Mouse (Mus musculus): ENCODE results near the gene Hnrnpl. TPM values are rescaled to one million over a fixed set of nuclear protein-coding genes. Genes with fewer than 3 reads are reported as not detected.

Gene Hnrnpl
- polyA plus RNA-seq, 1 experiment = 179 TPM

DNA sequence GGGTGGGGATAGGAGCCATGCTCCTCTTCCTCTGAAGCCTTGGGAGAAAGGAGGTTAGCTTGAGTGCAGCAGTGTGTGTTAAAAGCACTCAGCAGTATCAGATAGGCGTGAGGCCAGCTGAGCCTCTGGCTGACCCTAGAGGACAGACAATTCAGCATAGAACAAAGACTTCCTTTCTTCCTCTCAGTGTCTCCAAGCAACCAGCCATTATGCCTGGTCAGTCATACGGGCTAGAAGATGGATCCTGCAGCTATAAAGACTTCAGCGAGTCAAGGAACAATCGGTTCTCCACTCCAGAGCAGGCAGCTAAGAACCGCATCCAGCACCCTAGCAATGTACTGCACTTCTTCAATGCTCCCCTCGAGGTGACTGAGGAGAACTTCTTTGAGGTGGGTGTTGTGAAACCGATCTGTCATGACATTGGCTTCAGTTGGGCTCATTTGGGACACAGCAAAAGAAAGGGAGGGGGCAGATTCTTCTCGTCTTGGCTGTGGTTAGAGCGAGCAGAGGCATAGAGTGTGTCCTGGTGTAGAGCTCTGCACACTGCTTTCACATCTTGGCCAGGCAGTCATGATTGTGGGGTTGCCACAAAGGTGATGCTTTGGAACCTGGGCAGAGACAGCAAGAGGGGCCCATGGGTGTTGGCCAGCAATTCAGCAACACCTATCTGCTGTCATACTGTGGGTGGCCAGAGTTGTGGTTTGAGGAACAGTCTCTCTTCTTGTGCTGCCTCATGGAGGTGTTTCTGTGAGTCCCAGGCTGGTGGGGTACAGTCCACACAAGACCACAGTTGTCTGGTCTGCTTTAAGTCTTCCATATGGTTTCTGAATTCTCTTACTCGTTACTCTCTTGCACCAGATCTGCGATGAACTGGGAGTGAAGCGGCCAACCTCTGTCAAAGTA, 12.3 kb downstream of the Hnrnpl start:
- TF ChIP-seq POLR2A (IDR thresholded peaks at IDR 0.05; ENCODE audit: insufficient read depth, low read depth, low read length) (no peak), CTCF (IDR thresholded peaks at IDR 0.05; ENCODE audit: insufficient read depth, low read depth, low read length) (no peak)
- no peak overlapping the region for H3K4me3 ChIP-seq (ENCODE audit: insufficient read depth, low read depth, low read length)
- H3K4me1 ChIP-seq (ENCODE audit: control insufficient read depth, insufficient read depth, low read length) = peaks cover 43% of the 10 kb centered on the region
- H3K27ac ChIP-seq (ENCODE audit: insufficient read depth, low read depth, low read length) = peak overlapping the region; percentile 57
- 16% methylated on average over 12 of the region's 12 CpGs for WGBS

DNA sequence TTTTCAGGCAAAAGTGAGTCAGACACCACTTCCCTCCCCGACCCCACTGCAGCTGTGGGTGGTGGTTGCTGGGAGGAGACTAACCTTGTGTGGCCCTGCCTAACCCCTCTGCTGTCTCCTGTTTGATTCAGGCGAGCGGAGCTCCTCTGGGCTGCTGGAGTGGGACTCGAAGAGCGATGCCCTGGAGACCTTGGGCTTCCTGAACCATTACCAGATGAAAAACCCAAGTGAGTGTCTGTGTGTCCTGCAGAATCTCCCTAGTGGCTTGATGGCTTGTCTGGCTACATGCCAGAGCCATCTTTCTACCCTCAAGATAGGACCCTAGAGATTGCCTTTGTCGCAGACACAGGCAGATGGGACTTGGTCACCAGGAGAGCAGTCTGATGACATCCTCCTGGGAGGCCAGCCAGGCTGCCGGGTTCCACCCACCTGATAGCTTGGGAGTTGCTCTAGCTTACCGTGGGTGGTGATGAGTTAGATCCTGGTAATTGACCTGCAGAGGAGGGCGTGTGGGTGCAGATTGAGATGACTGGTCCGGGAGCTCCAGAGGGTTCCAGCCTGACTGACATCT, 13.0 kb downstream of the Hnrnpl start:
- WGBS = 27% methylated on average over 10 of the region's 10 CpGs
- peak overlapping the region; percentile 38; the same call in 1 of the 2 replicates for H3K27ac ChIP-seq (ENCODE audit: insufficient read depth, low read depth, low read length)
- no peak overlapping the region for H3K4me3 ChIP-seq (ENCODE audit: insufficient read depth, low read depth, low read length)
- peaks cover 42% of the 10 kb centered on the region for H3K4me1 ChIP-seq (ENCODE audit: control insufficient read depth, insufficient read depth, low read length)
- no peak for TF ChIP-seq CTCF (IDR thresholded peaks at IDR 0.05; ENCODE audit: insufficient read depth, low read depth, low read length)
- no peak for TF ChIP-seq POLR2A (IDR thresholded peaks at IDR 0.05; ENCODE audit: insufficient read depth, low read depth, low read length)

DNA sequence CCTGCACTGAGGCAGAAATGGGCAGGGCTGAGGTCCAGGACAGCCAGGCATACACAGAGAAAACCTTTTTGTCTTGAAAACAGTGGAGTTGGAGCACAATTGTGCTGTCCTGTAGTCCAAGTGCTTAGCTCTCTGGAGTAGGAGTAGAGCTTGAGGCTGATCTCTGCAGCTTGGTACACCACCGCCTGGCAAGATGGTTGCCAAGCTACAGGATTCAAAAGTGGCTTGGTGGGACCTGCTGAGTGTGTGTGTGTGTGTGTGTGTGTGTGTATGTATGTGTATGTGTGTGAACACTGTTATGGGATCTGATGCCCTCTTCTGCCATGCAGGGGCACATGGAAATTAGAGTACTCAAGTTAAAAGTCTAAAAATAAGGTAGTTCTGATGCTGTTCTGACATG, 14.2 kb downstream of the Hnrnpl start:
- WGBS = 24% methylated on average over 1 of the region's 1 CpGs
- peaks cover 40% of the 10 kb centered on the region for H3K4me1 ChIP-seq (ENCODE audit: control insufficient read depth, insufficient read depth, low read length)
- TF ChIP-seq CTCF (IDR thresholded peaks at IDR 0.05; ENCODE audit: insufficient read depth, low read depth, low read length) (no peak), POLR2A (IDR thresholded peaks at IDR 0.05; ENCODE audit: insufficient read depth, low read depth, low read length) (no peak)
- H3K27ac ChIP-seq (ENCODE audit: insufficient read depth, low read depth, low read length) = no peak overlapping the region
- no peak overlapping the region for H3K4me3 ChIP-seq (ENCODE audit: insufficient read depth, low read depth, low read length)

DNA sequence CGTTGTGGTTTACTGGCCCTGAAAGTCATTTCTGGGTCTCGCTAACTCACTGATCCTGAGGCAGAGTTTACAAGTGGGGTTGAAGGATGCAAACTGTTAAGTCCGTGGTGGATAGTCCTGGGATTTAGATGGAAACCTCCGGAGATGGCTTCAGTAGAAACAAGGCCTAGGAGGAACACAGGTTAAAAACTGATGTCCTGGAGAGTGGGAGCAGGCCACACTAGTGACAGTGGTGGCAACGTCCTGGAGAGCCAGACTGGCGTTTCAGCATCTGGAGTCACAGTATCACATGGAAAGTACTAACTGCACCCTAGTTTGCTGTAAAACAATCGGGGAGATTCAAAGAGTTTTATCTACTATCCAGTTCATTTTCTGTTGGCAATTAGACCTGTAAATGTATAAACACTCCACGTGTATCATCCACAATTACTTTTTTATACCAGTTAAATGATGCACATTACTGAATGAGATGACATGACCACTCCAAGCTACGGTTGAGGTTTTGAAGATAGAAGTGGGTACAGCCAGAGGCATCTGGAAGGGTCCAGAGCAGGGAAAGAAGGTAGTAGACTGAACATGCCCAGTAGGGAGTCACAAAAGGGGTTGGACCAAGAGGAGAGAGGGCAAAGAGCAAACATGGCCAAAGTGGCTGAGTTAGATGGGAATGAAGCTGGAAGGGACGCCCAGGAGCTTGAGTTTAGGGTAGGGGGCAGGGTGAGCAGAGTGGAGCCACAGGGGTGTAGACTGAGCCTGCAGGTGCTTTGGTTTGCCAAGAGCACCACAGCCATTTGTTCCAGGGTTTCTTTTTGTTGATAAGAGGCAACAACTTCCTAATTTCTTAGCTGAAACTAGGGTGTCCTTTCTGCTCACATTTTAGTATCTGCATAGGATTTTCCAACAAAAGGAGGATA, 14.9 kb downstream of the Hnrnpl start:
- 48% methylated on average over 10 of the region's 10 CpGs for WGBS
- no peak overlapping the region; the same call in 1 of the 2 replicates for H3K27ac ChIP-seq (ENCODE audit: insufficient read depth, low read depth, low read length)
- TF ChIP-seq CTCF (IDR thresholded peaks at IDR 0.05; ENCODE audit: insufficient read depth, low read depth, low read length) (no peak), POLR2A (IDR thresholded peaks at IDR 0.05; ENCODE audit: insufficient read depth, low read depth, low read length) (no peak)
- H3K4me1 ChIP-seq (ENCODE audit: control insufficient read depth, insufficient read depth, low read length) = peaks cover 40% of the 10 kb centered on the region
- no peak overlapping the region for H3K4me3 ChIP-seq (ENCODE audit: insufficient read depth, low read depth, low read length)

DNA sequence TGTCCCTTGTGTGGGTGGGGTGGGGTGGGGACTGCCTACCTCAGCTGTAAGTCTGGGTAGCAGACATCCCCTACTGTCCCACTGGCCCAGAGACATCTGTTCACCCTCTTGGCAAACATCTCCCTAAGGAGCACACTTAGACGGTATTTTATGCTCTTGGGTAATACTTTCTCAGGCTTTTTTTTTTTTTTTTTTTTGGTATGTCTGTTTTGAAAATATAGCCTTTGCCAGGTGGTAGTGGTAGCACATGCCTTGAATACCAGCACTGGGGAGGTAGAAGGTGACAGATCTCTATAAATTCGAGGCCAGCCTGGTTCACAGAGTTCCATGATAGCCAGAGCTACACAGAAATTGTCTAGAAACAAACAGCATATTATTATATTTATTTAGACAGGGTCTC, 15.6 kb downstream of the Hnrnpl start:
- H3K27ac ChIP-seq (ENCODE audit: insufficient read depth, low read depth, low read length) = no peak overlapping the region
- TF ChIP-seq CTCF (IDR thresholded peaks at IDR 0.05; ENCODE audit: insufficient read depth, low read depth, low read length) (no peak), POLR2A (IDR thresholded peaks at IDR 0.05; ENCODE audit: insufficient read depth, low read depth, low read length) (no peak)
- H3K4me3 ChIP-seq (ENCODE audit: insufficient read depth, low read depth, low read length) = no peak overlapping the region
- H3K4me1 ChIP-seq (ENCODE audit: control insufficient read depth, insufficient read depth, low read length) = peaks cover 38% of the 10 kb centered on the region
- 40% methylated on average over 2 of the region's 2 CpGs for WGBS

DNA sequence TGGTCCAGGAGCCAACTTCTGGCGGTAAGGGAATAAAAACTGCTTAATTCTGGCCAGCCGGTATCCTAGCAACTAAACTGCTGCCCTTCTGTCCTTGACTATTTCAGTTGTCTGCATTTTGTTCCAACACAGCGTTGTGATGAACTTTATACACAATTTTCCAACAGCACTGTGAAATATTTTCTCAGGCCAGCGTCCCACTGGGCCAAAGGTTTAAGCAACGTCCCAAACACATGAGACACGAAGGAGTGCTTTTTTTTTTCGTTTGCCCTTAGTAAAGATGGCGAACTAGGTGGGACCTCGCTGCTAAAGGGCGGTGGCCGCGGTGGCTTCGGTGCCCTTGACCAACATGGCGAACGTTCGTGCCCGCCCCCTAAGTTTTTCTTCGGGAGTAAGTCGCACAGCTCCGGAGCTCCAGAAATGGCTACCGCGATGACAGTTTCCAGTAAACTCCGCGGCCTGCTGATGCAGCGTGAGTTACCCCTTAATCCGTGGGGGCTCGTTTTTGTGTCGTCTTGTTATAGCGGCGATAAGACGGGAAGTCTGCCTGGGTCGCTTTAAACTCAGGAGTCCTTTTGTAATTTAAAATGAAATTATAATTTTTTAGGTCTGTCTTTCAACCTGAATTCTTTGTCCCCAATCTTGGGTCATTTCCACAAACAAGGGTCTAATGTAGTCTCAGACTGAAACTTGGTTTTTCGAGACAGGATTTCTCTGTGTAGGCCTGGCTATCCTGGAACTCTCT, 16.8 kb downstream of the Hnrnpl start, which contains the start of gene Ech1:
Gene Ech1 (plus strand): TSS at position 277 of the 745 bp plus-strand sequence.
- peak within 1 kb of the TSS; percentile 79 for H3K27ac ChIP-seq (ENCODE audit: insufficient read depth, low read depth, low read length)
- 0 out of 2 replicates have a peak, but pooled peaks have one; percentile 35 for TF ChIP-seq POLR2A (IDR thresholded peaks at IDR 0.05; ENCODE audit: insufficient read depth, low read depth, low read length)
- no peak for TF ChIP-seq CTCF (IDR thresholded peaks at IDR 0.05; ENCODE audit: insufficient read depth, low read depth, low read length)
- under 1% methylated on average over 33 of the region's 33 CpGs for WGBS
- H3K4me1 ChIP-seq (ENCODE audit: control insufficient read depth, insufficient read depth, low read length) = peaks cover 37% of the 10 kb centered on the region
- peak within 1 kb of the TSS; percentile 50 for H3K4me3 ChIP-seq (ENCODE audit: insufficient read depth, low read depth, low read length)

DNA sequence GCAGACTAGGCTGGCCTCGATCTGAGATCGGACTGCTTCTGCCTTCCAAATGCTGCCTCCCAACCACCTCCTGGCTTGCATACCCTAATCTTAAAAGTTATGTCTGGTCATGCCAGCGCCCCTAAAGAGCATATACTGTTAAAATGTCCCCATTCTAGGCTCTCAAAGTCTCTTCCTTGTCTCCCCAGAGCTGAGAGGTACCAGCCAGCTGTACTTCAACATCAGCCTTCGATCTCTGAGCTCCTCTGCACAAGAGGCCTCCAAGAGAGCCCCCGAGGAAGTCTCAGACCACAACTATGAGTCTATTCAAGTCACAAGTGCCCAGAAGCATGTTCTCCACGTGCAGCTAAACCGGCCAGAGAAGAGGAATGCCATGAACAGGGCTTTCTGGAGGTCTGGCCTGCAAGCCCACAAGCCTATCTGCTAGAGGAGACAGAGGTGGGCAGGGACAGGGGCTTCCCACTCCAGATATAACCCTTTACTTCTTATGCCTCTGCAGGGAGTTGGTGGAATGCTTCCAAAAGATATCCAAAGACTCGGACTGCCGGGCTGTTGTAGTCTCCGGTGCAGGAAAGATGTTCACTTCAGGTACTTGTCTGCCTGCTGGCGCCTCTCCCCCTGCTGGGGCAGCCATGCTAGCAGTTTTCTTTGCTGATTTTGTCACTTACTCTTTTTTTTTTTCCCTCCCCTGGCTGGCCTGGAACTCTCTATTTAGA, 17.5 kb downstream of the Hnrnpl start:
- peak overlapping the region; percentile 50 for H3K4me3 ChIP-seq (ENCODE audit: insufficient read depth, low read depth, low read length)
- TF ChIP-seq CTCF (IDR thresholded peaks at IDR 0.05; ENCODE audit: insufficient read depth, low read depth, low read length) (no peak), POLR2A (IDR thresholded peaks at IDR 0.05; ENCODE audit: insufficient read depth, low read depth, low read length) (no peak)
- peak overlapping the region; percentile 79 for H3K27ac ChIP-seq (ENCODE audit: insufficient read depth, low read depth, low read length)
- peaks cover 30% of the 10 kb centered on the region for H3K4me1 ChIP-seq (ENCODE audit: control insufficient read depth, insufficient read depth, low read length)
- WGBS = 29% methylated on average over 11 of the region's 11 CpGs
